Mouse (Mus musculus) liver, adult 2 months (tissue): Measurements from ENCODE around the gene Fbxw9.

Experiments
- CTCF ChIP-seq: fragments of 200-500 bp; IDR thresholded peaks from 2 replicates; pipeline ENCODE4 v1.5.1; 2011; ENCODE audit warnings: low read depth, low read length, control low read depth
- POLR2A ChIP-seq: fragments of 200-500 bp; IDR thresholded peaks from 2 replicates; pipeline ENCODE4 v1.6.1; 2011; ENCODE audit warnings: low read length, control low read depth; ENCODE audit not compliant: insufficient read depth; ENCODE audit errors: extremely low read depth

DNA sequence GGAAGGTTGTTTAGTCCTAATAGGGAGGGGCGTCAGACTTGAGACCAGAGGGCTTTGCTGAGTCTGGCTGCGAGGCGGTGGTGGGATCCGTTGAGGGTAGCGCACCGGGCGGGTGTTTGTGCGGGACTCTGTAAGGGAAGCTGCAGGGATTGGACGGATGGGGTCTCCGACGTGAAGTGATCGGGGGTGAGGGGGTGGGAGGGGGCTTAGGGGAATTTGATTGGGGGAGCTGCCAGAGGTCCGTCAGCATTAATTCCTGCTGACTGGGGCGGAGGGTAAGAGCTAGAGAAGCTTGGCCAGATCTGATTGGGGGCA, 22.5 kb upstream of the Fbxw9 start:
- TF ChIP-seq POLR2A = no peak
- TF ChIP-seq CTCF = no peak
